Mouse (Mus musculus) heart, embryonic 16.5 days (tissue): Measurements from ENCODE around the gene Rab27a. TPM values are rescaled to one million over a fixed set of nuclear protein-coding genes. Genes with fewer than 3 reads are reported as not detected.

ENCODE experiments used
- ATAC-seq: fragments of 200-750 bp; cut with Nextera tagmentation; replicated peaks from 2 replicates; pipeline ENCODE4 v1.8.0; 2017; ENCODE audit warnings: moderate number of reproducible peaks; ENCODE audit not compliant: insufficient read depth, low FRiP score; ENCODE audit errors: extremely low read depth
- H3K27ac ChIP-seq: fragments of 300-500 bp; sonication (generic); 2 replicates; pipeline ENCODE4 v1.5.1; 2014; ENCODE audit warnings: mild to moderate bottlenecking, low read length, control low read depth, moderate library complexity
- H3K27me3 ChIP-seq: fragments of 300-500 bp; sonication (generic); 2 replicates; pipeline ENCODE4 v1.6.1; 2014; ENCODE audit warnings: low read length, mixed read lengths; ENCODE audit not compliant: control insufficient read depth, insufficient read depth
- H3K36me3 ChIP-seq: fragments of 300-500 bp; sonication (generic); 2 replicates; pipeline ENCODE4 v1.6.1; 2014; ENCODE audit not compliant: control insufficient read depth, insufficient read depth
- H3K4me1 ChIP-seq: fragments of 300-500 bp; sonication (generic); 2 replicates; pipeline ENCODE4 v1.6.1; 2014; ENCODE audit warnings: low read length, mixed read lengths; ENCODE audit not compliant: control insufficient read depth, insufficient read depth
- H3K4me2 ChIP-seq: fragments of 300-500 bp; sonication (generic); 2 replicates; pipeline ENCODE4 v1.6.1; 2014; ENCODE audit warnings: low read depth, mild to moderate bottlenecking, control low read depth, low read length
- H3K4me3 ChIP-seq: fragments of 300-500 bp; sonication (generic); 2 replicates; pipeline ENCODE4 v1.5.1; 2014; ENCODE audit warnings: mild to moderate bottlenecking, control low read depth, low read length
- H3K9ac ChIP-seq: fragments of 300-500 bp; sonication (generic); 2 replicates; pipeline ENCODE4 v1.6.1; 2014; ENCODE audit warnings: low read length, control low read depth
- H3K9me3 ChIP-seq: fragments of 300-500 bp; sonication (generic); replicated peaks from 2 replicates; pipeline ENCODE4 v1.6.1; 2016; ENCODE audit warnings: low read length; ENCODE audit not compliant: control insufficient read depth
- WGBS: fragments of 180-500 bp; shearing (Covaris S2); extraction: QIAGEN DNeasy Blood & Tissue Kit; methylation state at CpG from one replicate; pipeline ENCODE4 v1.1.7; 2014; 5-methylcytosine and 5-hydroxymethylcytosine counted together
- polyA plus RNA-seq: library from polyadenylated mRNA; unstranded; fragments of >200 nt; fragmentation: Nextera tagmentation; extraction: Ambion mirVana; gene quantifications from 2 replicates; pipeline ENCODE4 v1.2.1, GENCODE M21; 2015

Gene Rab27a
- polyA plus RNA-seq, 1 experiment from 2014 or later, result 11.5 TPM

DNA sequence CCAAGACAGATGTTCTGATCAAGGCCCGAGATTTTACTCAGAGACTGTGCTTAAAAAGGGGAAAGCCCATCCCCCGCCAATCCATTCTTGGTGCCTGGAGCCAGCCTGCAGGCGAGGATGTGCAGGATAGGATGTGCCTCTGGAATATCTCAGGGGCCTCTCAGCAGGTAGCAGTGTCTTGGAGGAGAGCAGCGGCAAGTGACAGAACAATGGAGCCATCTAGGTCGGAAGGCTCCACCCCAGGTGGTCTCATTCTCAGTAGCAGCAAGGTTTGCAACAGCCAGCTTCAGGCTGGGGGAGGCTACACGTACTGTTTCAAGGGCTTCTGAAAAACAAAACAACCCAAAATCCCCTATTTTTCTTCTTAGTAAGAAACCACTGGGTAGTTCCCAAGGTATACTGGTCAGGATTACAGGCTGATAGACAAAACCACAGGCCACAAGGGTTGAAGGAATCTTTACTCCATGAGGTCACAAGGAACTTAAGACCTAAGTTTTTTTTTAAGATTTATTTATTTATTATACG, 35.2 kb downstream of the Rab27a start:
- H3K9me3 ChIP-seq, result no peaks in the 10 kb centered on the region
- no peaks in the 10 kb centered on the region for H3K27me3 ChIP-seq
- ATAC-seq, result no peak
- WGBS, result 57% methylated on average over 7 of the region's 7 CpGs
- no peak overlapping the region for H3K9ac ChIP-seq
- H3K4me2 ChIP-seq, result no peak overlapping the region
- H3K36me3 ChIP-seq, result no peaks in the 10 kb centered on the region
- no peak overlapping the region for H3K4me3 ChIP-seq
- H3K27ac ChIP-seq, result no peak overlapping the region
- no peaks in the 10 kb centered on the region for H3K4me1 ChIP-seq

- Histone ChIP-seq H3K4me1 (peaks cover 3% of the 10 kb centered on the region; the same call in 1 of the 2 replicates), H3K4me2 (no peak overlapping the region), H3K9ac (no peak overlapping the region), H3K27me3 (no peaks in the 10 kb centered on the region), H3K27ac (no peak overlapping the region), H3K36me3 (no peaks in the 10 kb centered on the region), H3K4me3 (no peak overlapping the region), H3K9me3 (no peaks in the 10 kb centered on the region)
- WGBS, result 73% methylated on average over 8 of the region's 8 CpGs
- no peak for ATAC-seq
Observed at GRCm38 (mm10) chr9:73082291-73083000, 37.8 kb downstream of the Rab27a start.

DNA sequence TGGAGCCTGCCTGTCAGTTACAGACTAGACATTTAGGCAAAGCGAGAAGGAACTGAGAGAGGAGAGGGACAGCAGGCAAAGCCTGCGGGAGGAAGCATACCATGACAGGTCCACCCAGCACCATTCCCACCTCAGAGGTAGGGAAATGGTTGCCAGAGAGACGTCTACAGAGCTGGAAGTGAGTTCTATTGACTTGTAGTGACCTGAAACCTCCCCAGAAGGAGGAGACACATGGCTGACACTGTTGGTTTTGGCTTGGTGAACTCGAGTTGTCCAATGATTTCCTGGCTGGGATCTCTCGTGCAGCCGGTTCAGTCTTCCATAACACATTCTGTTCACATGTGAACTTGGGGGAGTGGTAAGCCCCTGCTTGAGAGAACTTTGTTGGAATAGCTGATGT, 39.3 kb downstream of the Rab27a start:
- Histone ChIP-seq H3K36me3 (no peaks in the 10 kb centered on the region), H3K9ac (no peak overlapping the region), H3K4me1 (peaks cover 3% of the 10 kb centered on the region; the same call in 1 of the 2 replicates), H3K27ac (no peak overlapping the region), H3K4me2 (no peak overlapping the region), H3K4me3 (no peak overlapping the region), H3K9me3 (no peaks in the 10 kb centered on the region), H3K27me3 (no peaks in the 10 kb centered on the region)
- 51% methylated on average over 6 of the region's 6 CpGs for WGBS
- no peak for ATAC-seq

DNA sequence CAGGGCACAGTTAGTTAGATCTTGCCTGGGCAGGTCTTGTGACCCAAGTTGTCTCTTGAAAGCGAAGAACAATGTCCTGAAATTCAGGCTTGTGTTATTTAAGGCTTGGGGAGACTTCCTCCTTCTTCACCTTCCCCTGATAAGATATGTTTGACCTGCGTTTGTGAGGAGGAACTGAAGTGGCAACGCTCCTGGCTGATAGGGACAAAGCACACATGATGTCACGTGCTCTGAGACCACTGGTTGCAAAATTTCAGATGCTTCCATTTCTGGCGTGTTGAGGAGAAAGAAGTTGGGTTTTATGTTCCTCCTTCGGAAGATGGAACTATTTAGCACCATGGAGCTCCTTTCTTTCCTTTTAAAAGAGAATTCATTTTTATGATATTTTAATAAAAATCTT, 41.2 kb downstream of the Rab27a start:
- Histone ChIP-seq H3K4me2 (no peak overlapping the region), H3K27ac (peak overlapping the region; percentile 20; the same call in 1 of the 2 replicates), H3K36me3 (no peaks in the 10 kb centered on the region), H3K4me1 (peaks cover 3% of the 10 kb centered on the region; the same call in 1 of the 2 replicates), H3K4me3 (no peak overlapping the region), H3K27me3 (no peaks in the 10 kb centered on the region), H3K9ac (no peak overlapping the region), H3K9me3 (no peaks in the 10 kb centered on the region)
- ATAC-seq, result no peak
- WGBS, result 38% methylated on average over 6 of the region's 6 CpGs

GRCm38 (mm10) chr9:73087121-73087520, 42.5 kb downstream of the Rab27a start:
- 49% methylated on average over 8 of the region's 8 CpGs for WGBS
- Histone ChIP-seq H3K4me2 (no peak overlapping the region), H3K9ac (no peak overlapping the region)

GRCm38 (mm10) chr9:73087581-73087980, 42.9 kb downstream of the Rab27a start:
- Histone ChIP-seq H3K9ac (no peak overlapping the region), H3K27me3 (no peaks in the 10 kb centered on the region), H3K4me3 (no peak overlapping the region), H3K4me2 (no peak overlapping the region), H3K27ac (peak overlapping the region; percentile 4; the same call in 1 of the 2 replicates), H3K9me3 (no peaks in the 10 kb centered on the region), H3K36me3 (no peaks in the 10 kb centered on the region), H3K4me1 (peaks cover 3% of the 10 kb centered on the region; the same call in 1 of the 2 replicates)
- WGBS, result 59% methylated on average over 5 of the region's 5 CpGs
- ATAC-seq, result no peak

More at GRCm38 (mm10) chr9:73087121-73087520, 42.5 kb downstream of the Rab27a start:
- no peak for ATAC-seq
- H3K9me3 ChIP-seq, result no peaks in the 10 kb centered on the region
- H3K4me3 ChIP-seq, result no peak overlapping the region
- H3K27me3 ChIP-seq, result no peaks in the 10 kb centered on the region
- H3K4me1 ChIP-seq, result peaks cover 3% of the 10 kb centered on the region; the same call in 1 of the 2 replicates
- H3K36me3 ChIP-seq, result no peaks in the 10 kb centered on the region
- no peak overlapping the region for H3K27ac ChIP-seq

DNA sequence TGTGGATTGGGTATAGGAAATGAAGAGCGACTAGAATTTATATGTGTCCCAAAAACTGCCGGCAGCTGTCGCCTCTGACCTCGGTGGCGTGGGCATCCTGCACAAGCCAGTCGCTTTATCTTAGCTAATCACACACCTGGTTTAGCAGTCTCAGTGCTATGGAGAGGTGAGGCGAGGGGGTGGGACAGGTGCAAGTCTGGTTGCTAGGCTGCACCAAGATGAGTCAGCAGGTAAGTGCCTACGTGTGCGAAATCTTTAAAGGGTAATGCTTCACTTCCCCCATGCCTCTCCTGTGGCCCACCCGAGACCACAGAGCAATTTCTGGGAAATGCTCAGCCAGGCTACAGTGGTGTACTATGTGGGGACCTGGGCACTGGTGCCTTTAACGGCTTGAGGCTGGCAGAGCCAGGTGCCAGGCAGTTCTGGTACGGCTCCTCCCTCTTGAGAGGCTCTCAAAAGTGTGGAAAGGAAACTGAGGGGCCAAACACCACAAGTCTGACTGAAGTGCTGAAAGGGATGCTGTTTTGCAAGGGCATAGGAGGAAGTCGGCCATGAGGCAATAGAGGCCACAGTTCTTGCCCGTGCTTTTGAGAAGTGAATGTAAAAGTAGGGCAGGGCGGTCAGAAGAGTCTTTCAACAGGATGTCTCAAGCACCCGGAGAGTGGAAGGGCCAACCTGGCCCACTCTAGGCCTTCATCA, 44.7 kb downstream of the Rab27a start:
- Histone ChIP-seq H3K9ac (no peak overlapping the region), H3K9me3 (no peaks in the 10 kb centered on the region), H3K27ac (peak overlapping the region; percentile 68), H3K27me3 (no peaks in the 10 kb centered on the region), H3K36me3 (no peaks in the 10 kb centered on the region), H3K4me2 (no peak overlapping the region), H3K4me1 (peaks cover 3% of the 10 kb centered on the region; the same call in 1 of the 2 replicates), H3K4me3 (no peak overlapping the region)
- 56% methylated on average over 16 of the region's 16 CpGs for WGBS
- ATAC-seq, result peak; percentile 64

- ATAC-seq, result no peak
- no peak overlapping the region for H3K4me2 ChIP-seq
- H3K4me1 ChIP-seq, result peaks cover 3% of the 10 kb centered on the region; the same call in 1 of the 2 replicates
- H3K4me3 ChIP-seq, result no peak overlapping the region
- no peaks in the 10 kb centered on the region for H3K27me3 ChIP-seq
- no peak overlapping the region for H3K9ac ChIP-seq
- peak overlapping the region; percentile 68 for H3K27ac ChIP-seq
- H3K9me3 ChIP-seq, result no peaks in the 10 kb centered on the region
- 74% methylated on average over 10 of the region's 10 CpGs for WGBS
- H3K36me3 ChIP-seq, result no peaks in the 10 kb centered on the region
Observed at GRCm38 (mm10) chr9:73090121-73090520, 45.5 kb downstream of the Rab27a start.

DNA sequence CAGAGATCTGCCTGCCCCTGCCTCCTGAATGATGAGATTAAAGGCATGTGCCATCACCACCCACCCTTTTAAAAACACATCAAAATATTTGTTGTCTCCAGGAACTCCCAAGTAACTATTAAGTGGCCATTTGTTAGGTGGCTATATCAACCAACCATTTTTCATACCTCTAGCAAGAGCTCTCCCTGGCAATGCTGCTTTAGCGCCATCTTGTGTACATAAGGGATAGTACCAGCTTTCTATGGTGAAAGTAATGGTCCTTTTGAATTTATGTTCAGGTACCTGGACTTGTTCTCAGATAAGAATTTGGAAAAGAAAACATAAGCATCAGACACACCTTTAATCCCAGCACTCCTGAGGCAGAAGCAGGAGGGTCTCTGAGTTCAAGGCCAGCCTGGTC, 47.1 kb downstream of the Rab27a start:
- H3K9ac ChIP-seq, result no peak overlapping the region
- H3K27ac ChIP-seq, result no peak overlapping the region
- H3K4me1 ChIP-seq, result no peaks in the 10 kb centered on the region
- no peaks in the 10 kb centered on the region for H3K9me3 ChIP-seq
- no peak for ATAC-seq
- H3K4me2 ChIP-seq, result no peak overlapping the region
- H3K4me3 ChIP-seq, result no peak overlapping the region
- H3K27me3 ChIP-seq, result no peaks in the 10 kb centered on the region
- H3K36me3 ChIP-seq, result no peaks in the 10 kb centered on the region
- 0% methylated on average over 1 of the region's 1 CpGs for WGBS
